Mouse (Mus musculus) fat pad, adult 2 months (tissue): ENCODE results near the gene Ccdc138.
A peak's percentile ranks its signal among the peaks of the same experiment; 100 is the strongest.

ENCODE experiments used
- DNase-seq: peaks from one replicate; pipeline ENCODE4 v3.0.0-alpha.2; 2011; ENCODE audit warnings: low read depth, low spot score; ENCODE audit errors: extremely low read depth

Gene Ccdc138

GRCm38 (mm10) chr10:58560521-58560920 is 62.8 kb downstream of the Ccdc138 start:
- DNase-seq: no peak

GRCm38 (mm10) chr10:58585427-58586223 is 87.9 kb downstream of the Ccdc138 start:
- no peak for DNase-seq

- DNase-seq: no peak
Measured at GRCm38 (mm10) chr10:58594486-58594885, 96.7 kb downstream of the Ccdc138 start.

- DNase-seq: no peak
Measured at GRCm38 (mm10) chr10:58595197-58595596, 97.4 kb downstream of the Ccdc138 start.

GRCm38 (mm10) chr10:58595821-58596220 is 98.1 kb downstream of the Ccdc138 start:
- no peak for DNase-seq

- no peak for DNase-seq
Measured at GRCm38 (mm10) chr10:58600151-58600550, 102.4 kb downstream of the Ccdc138 start.

- no peak for DNase-seq
Measured at GRCm38 (mm10) chr10:58600983-58601382, 103.2 kb downstream of the Ccdc138 start.

- no peak for DNase-seq
Measured at GRCm38 (mm10) chr10:58601431-58601901, 103.7 kb downstream of the Ccdc138 start.

GRCm38 (mm10) chr10:58601946-58602345 is 104.2 kb downstream of the Ccdc138 start:
- DNase-seq: no peak

- DNase-seq: peak; percentile 96
Measured at GRCm38 (mm10) chr10:58604779-58605178, 107.0 kb downstream of the Ccdc138 start.

- DNase-seq: no peak
Measured at GRCm38 (mm10) chr10:58606356-58606755, 108.6 kb downstream of the Ccdc138 start.

- no peak for DNase-seq
Measured at GRCm38 (mm10) chr10:58608858-58609257, 111.1 kb downstream of the Ccdc138 start.

GRCm38 (mm10) chr10:58610484-58611261 is 112.9 kb downstream of the Ccdc138 start:
- DNase-seq: peak; percentile 91

GRCm38 (mm10) chr10:58614601-58615000 is 116.9 kb downstream of the Ccdc138 start:
- DNase-seq: peak; percentile 94

- DNase-seq: no peak
Measured at GRCm38 (mm10) chr10:58616565-58616964, 118.8 kb downstream of the Ccdc138 start.

GRCm38 (mm10) chr10:58618501-58619216 is 120.9 kb downstream of the Ccdc138 start:
- no peak for DNase-seq

- DNase-seq: no peak
Measured at GRCm38 (mm10) chr10:58619266-58619665, 121.5 kb downstream of the Ccdc138 start.

GRCm38 (mm10) chr10:58624848-58625711 is 127.3 kb downstream of the Ccdc138 start:
- DNase-seq: peak; percentile 91
